Mouse (Mus musculus): ENCODE results near the gene Olfr338.
"Not testable (repeated sequence)": the region's sequence is repeated elsewhere in the genome, so short reads cannot be mapped to it uniquely, and the experiment has no call there.

The Olfr338 gene

GRCm38 (mm10) chr2:36373219-36373618, at the start of gene Olfr338:
Gene Olfr338, plus strand, starts transcription at chr2:36373519.
- DNase-seq, result no peak

GRCm38 (mm10) chr2:36415174-36415573, 41.9 kb downstream of the Olfr338 start:
- DNase-seq, result not testable (repeated sequence)

GRCm38 (mm10) chr2:36415591-36415990, 42.3 kb downstream of the Olfr338 start:
- not testable (repeated sequence) for DNase-seq

DNA sequence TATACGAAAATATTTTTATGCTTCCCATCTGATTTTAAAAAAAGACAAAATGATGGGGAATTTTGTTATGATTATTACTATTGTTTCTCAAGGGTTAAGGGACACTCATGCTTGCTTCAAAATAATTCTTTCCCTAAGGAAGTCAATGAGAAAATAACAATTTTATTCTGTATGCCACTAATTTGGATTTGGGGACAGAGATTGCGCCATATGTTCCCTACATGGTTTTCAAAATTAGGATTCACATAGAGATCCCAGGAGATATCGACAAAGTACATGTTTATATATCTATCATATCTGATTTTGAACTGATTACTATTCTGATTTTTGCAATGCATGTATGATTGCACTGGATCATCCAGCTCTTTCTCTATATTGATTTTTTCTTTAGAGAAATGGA, 45.3 kb downstream of the Olfr338 start, which contains the start of gene Olfr339:
Gene Olfr339 (plus strand): TSS at position 301 of the 400 bp plus-strand sequence.
- DNase-seq, result no peak
